Mouse (Mus musculus) liver, postnatal 0 days (tissue): ENCODE measurements around the gene S1pr2.

Source experiments
- CTCF ChIP-seq: sonication (generic); IDR thresholded peaks from 2 replicates; pipeline ENCODE4 v1.5.1; 2016; ENCODE audit warnings: antibody characterized with exemption, low read depth
- EP300 ChIP-seq: IDR thresholded peaks from 2 replicates; pipeline ENCODE4 v1.6.1; 2016; ENCODE audit warnings: antibody characterized with exemption, low read depth, mild to moderate bottlenecking

DNA sequence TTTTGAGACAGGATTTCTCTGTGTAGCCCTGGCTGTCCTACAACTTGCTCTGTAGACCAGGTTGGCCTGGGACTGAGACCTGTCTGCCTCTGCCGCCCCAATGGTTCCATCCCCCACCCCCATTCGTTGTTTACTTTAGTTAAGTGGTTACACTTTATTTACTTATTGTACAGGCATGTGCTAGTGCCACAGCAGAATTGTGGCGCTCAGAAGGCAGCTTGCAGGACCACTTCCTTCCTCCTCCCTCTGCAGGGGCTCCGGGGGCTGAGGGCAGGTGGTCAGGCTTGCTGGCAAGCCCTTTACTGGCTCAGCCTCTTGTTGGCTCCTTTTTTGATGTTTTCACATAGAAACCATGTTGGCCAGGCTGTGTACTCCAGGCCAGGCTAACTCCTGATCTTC lies 40.6 kb upstream of the S1pr2 start:
- no peak for TF ChIP-seq EP300
- no peak for TF ChIP-seq CTCF
